Mouse (Mus musculus): ENCODE data around the gene Jph2. TPM values are rescaled to one million over a fixed set of nuclear protein-coding genes. Genes with fewer than 3 reads are reported as not detected.

The Jph2 gene
- polyA plus RNA-seq, 1 experiment from 2014 or later: 3.3 TPM

DNA sequence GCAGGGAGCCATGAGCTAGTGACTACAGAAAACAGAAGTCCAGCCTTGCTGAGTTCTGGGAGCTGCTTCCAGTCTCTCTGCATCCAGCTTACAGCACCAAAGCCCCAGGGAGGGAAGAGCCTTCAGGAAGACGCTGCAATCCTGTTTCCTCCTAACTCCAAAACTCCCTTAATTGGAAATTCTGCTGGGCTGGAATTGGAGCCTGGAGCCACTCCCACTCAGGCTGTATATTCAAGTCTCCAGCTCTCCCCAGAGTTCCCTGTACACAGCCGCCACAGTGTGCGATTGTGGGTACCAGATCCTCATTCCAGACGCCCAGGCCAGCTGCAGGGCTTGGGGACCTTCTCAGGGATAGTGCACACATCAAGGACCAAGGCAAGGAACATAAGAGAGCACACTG, 27.6 kb downstream of the Jph2 start:
- H3K27ac ChIP-seq (ENCODE audit: low read length): peak overlapping the region; percentile 70
- H3K36me3 ChIP-seq (ENCODE audit: insufficient read depth, low read length): no peaks in the 10 kb centered on the region
- H3K27me3 ChIP-seq (ENCODE audit: insufficient read depth, low read length): peaks cover 5% of the 10 kb centered on the region
- no peaks in the 10 kb centered on the region for H3K9me3 ChIP-seq (ENCODE audit: low read length)
- peaks cover 4% of the 10 kb centered on the region; the same call in 1 of the 2 replicates for H3K4me1 ChIP-seq (ENCODE audit: insufficient read depth, low read length)
- H3K9ac ChIP-seq (replicated peaks; ENCODE audit: low read length): no peak overlapping the region
- ATAC-seq (ENCODE audit: low FRiP score, low TSS enrichment): 0 out of 2 replicates have a peak, but pooled peaks have one; percentile 68
- H3K4me3 ChIP-seq (ENCODE audit: low read length): no peak overlapping the region
- H3K4me2 ChIP-seq (replicated peaks; ENCODE audit: low read depth, low read length): no peak overlapping the region
- WGBS: 25% methylated on average over 4 of the region's 4 CpGs

DNA sequence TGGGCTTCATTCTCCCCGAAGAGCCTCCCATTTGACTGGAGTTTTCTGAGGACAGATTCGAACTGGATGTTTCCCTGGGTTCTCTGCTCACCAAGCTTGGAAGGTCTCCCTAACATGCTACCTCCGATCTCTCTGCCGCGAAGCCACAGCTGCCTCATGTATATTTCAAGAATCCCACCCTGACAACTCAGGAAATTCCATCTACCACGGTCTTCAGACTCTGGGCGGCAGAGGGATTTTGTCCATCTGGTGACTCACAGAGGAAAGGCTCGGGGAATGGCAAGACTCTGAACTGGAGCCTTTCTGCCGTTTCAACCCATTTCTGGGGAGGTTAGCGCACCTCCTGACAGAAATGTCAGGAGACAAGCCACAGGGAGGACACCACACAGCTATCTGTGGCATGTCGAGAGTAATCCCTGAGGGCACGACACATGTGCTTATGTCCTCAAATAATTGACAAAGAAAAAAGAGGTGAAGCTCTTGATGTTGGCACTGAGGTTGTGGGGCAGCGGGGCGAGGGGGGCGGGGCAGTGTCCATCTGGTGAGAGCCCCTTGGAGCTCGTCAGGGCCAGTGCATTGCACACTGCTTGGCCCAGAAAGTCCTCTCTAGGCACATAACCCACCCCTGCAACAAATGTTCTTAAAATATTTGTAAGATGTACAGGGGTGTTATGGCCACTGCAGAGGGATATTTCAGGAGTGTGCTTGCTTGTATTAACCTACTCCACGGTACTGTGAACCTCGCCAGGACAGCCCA, 32.8 kb downstream of the Jph2 start:
- no peaks in the 10 kb centered on the region for H3K9me3 ChIP-seq (ENCODE audit: low read length)
- ATAC-seq (ENCODE audit: low FRiP score, low TSS enrichment): peak; percentile 49; the same call in 1 of the 2 replicates
- H3K36me3 ChIP-seq (ENCODE audit: insufficient read depth, low read length): no peaks in the 10 kb centered on the region
- no peak overlapping the region for H3K4me2 ChIP-seq (replicated peaks; ENCODE audit: low read depth, low read length)
- 58% methylated on average over 18 of the region's 18 CpGs for WGBS
- no peak overlapping the region for H3K9ac ChIP-seq (replicated peaks; ENCODE audit: low read length)
- H3K4me1 ChIP-seq (ENCODE audit: insufficient read depth, low read length): peaks cover 9% of the 10 kb centered on the region; the same call in 1 of the 2 replicates
- H3K4me3 ChIP-seq (ENCODE audit: low read length): no peak overlapping the region
- H3K27ac ChIP-seq (ENCODE audit: low read length): peak overlapping the region; percentile 82
- no peaks in the 10 kb centered on the region for H3K27me3 ChIP-seq (ENCODE audit: insufficient read depth, low read length)

DNA sequence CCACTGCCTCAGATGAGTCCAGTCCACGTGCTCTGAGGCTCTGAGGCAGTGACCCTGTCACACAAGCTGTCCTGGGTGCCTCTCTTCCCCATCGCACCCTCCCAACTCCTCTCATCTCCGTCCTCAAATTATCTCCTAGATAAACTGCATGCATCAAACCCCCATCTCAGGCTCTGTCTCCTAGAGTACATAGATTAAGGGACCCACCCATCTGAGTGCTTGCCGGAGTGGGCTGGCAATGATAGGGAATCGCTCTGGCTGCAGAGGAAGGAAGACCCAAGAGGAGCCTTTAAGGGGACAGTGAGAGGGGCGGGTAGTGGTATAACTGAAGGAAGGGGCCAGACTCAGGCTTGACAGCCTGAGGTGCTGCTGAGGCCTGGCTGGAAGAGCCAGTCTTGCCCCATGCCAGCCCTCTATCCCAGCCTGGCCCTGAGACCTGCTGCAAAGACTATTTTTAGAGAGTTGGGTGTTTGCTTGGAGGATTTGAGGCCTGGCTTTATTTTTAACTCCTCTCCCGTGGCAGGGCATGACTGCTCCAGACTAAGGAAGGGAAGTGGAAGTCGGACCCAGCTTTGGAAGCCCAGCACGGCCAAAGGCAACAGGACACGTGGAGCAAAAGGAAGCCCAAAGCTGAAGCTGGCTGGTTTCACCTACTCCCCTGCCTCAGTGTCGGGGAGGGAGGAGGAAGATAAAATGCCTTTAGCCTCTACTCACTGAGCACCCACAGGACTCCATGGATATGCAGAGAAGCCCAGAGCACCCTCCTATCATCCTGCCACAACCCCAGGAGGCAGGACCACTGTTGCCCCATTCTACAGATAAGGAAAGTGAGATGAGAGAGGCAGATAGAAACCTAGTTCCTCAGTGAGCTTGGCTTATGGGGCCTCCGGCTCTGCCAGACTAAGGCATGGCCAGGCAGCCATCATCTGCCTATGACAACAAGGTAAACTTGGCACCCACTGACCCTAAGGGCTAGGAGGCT, 34.6 kb downstream of the Jph2 start:
- WGBS: 74% methylated on average over 12 of the region's 12 CpGs

DNA sequence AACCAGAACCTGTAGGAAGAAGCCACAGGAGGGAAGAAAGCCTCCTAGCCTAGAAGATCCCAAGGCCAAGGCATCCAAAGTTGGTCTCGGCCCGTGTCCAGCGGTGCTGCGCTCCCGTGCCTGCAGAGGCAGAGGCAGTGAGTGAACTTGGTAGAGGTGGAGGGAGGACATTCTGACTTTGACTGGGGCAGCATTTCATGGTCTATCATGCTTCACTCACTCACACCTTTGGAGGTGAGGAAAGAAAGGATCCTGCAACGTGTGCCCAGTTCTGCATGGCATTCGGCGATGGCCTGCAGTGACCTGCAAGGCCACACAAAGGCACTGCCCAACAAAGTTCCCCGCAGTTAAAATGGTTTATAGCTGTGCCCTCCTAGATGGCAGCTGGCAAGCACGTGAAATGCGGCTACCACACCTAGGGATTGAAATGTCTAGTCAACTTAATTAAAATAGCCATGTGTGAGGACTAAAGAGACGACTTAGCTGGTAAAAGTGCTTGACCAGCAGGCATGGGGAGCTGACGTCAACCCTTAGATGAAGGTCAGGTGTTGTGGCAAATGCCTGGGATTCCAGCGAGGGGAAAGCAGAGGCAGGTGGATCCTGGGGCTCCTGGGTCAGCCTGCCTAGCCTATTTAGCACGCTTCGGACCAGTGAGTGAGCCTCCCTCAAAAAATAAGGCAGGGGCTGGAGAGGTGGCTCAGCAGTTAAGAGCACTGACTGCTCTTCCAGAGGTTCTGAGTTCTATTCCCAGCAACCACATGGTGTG, 36.8 kb downstream of the Jph2 start:
- Histone ChIP-seq H3K36me3 (ENCODE audit: insufficient read depth, low read length) (no peaks in the 10 kb centered on the region), H3K4me2 (replicated peaks; ENCODE audit: low read depth, low read length) (no peak overlapping the region), H3K4me3 (ENCODE audit: low read length) (no peak overlapping the region), H3K27ac (ENCODE audit: low read length) (no peak overlapping the region), H3K9ac (replicated peaks; ENCODE audit: low read length) (no peak overlapping the region), H3K9me3 (ENCODE audit: low read length) (no peaks in the 10 kb centered on the region), H3K4me1 (ENCODE audit: insufficient read depth, low read length) (0 out of 2 replicates have a peak, but pooled peaks cover 9% of the 10 kb centered on the region), H3K27me3 (ENCODE audit: insufficient read depth, low read length) (no peaks in the 10 kb centered on the region)
- WGBS: 74% methylated on average over 16 of the region's 16 CpGs
- no peak for ATAC-seq (ENCODE audit: low FRiP score, low TSS enrichment)

More for the DNA sequence above, 34.6 kb downstream of the Jph2 start:
- H3K27me3 ChIP-seq (ENCODE audit: insufficient read depth, low read length): no peaks in the 10 kb centered on the region
- H3K4me2 ChIP-seq (replicated peaks; ENCODE audit: low read depth, low read length): no peak overlapping the region
- no peak overlapping the region for H3K4me3 ChIP-seq (ENCODE audit: low read length)
- H3K27ac ChIP-seq (ENCODE audit: low read length): no peak overlapping the region
- H3K36me3 ChIP-seq (ENCODE audit: insufficient read depth, low read length): no peaks in the 10 kb centered on the region
- H3K9me3 ChIP-seq (ENCODE audit: low read length): no peaks in the 10 kb centered on the region
- H3K9ac ChIP-seq (replicated peaks; ENCODE audit: low read length): no peak overlapping the region
- H3K4me1 ChIP-seq (ENCODE audit: insufficient read depth, low read length): 0 out of 2 replicates have a peak, but pooled peaks cover 9% of the 10 kb centered on the region
- no peak for ATAC-seq (ENCODE audit: low FRiP score, low TSS enrichment)

DNA sequence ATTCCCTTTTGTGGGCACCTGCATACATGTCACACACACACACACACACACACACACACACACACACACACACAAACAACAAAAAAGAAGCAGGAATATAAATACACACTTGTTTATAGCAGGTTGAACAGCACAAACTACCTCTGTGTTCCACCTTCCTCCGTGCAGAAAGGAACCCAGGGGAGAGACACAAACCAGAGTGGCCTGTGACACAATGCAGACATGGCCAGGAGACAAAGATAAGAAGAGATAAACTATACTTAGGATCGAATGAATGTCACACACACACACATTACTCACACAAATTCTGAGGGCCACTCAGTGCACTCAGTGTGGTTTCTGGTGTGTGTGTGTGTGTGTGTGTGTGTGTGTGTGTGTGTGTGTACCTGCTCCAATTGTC, 38.5 kb downstream of the Jph2 start:
- Histone ChIP-seq H3K27ac (ENCODE audit: low read length) (no peak overlapping the region), H3K4me3 (ENCODE audit: low read length) (no peak overlapping the region), H3K36me3 (ENCODE audit: insufficient read depth, low read length) (no peaks in the 10 kb centered on the region), H3K4me1 (ENCODE audit: insufficient read depth, low read length) (no peaks in the 10 kb centered on the region), H3K4me2 (replicated peaks; ENCODE audit: low read depth, low read length) (no peak overlapping the region), H3K9me3 (ENCODE audit: low read length) (no peaks in the 10 kb centered on the region), H3K9ac (replicated peaks; ENCODE audit: low read length) (no peak overlapping the region), H3K27me3 (ENCODE audit: insufficient read depth, low read length) (no peaks in the 10 kb centered on the region)
- ATAC-seq (ENCODE audit: low FRiP score, low TSS enrichment): no peak
- WGBS: 81% methylated on average over 2 of the region's 2 CpGs

DNA sequence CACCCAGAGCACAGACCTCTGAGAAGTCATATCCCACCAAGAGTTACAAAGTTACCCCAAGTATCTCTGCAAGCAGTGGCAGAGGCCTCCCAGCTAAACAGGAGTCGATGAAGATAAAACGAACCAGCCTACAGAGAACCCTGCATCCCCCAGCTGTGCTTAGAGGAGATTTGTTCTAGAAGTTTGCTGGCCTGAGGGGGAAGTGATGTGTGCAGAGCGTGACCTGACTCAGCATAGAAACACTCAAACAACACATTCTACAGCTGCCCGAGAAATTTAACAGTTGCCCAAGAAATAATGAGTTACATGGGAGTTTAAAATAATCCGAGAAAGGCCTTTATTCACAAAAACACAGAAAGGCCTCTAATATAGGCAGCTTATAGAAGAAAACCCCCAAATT, 39.1 kb downstream of the Jph2 start:
- no peak overlapping the region for H3K27ac ChIP-seq (ENCODE audit: low read length)
- no peaks in the 10 kb centered on the region for H3K27me3 ChIP-seq (ENCODE audit: insufficient read depth, low read length)
- no peak overlapping the region for H3K4me3 ChIP-seq (ENCODE audit: low read length)
- no peaks in the 10 kb centered on the region for H3K36me3 ChIP-seq (ENCODE audit: insufficient read depth, low read length)
- no peak overlapping the region for H3K4me2 ChIP-seq (replicated peaks; ENCODE audit: low read depth, low read length)
- no peaks in the 10 kb centered on the region for H3K4me1 ChIP-seq (ENCODE audit: insufficient read depth, low read length)
- WGBS: 59% methylated on average over 5 of the region's 5 CpGs
- H3K9me3 ChIP-seq (ENCODE audit: low read length): no peaks in the 10 kb centered on the region
- H3K9ac ChIP-seq (replicated peaks; ENCODE audit: low read length): no peak overlapping the region
- ATAC-seq (ENCODE audit: low FRiP score, low TSS enrichment): no peak

DNA sequence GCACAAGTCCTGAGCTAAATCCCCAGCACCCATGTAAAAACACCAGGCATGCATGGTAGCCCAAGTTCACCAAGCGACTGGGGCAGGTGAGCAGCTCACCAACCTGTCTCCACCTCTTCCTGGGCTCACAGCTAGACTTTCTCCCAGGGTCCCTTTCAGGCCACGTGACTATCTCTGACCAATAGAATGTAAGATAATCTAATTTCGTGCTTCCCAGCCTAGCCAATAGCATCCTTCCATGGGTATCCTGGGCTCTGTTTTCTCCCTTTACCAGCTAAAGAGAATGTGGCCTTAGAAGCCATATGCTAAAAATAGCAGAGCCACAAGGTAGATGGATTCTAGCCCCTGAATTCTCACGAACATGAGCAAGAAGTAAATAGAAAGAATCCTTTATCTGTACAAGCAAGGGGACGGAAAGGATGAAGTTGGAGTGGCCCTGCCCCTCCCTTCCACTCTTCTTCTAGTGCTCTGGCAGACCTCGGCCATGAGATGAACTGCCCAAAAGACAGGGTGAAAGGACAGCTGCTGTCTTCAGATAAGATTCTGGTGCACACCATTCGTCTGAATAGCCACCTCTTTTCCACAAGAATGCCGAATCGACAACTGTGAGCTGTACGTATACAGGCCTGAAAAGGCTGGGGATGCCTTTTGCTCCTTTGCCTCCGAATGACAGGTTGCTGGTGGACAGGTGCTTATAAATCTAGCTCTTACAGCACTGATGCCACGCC, 41.5 kb downstream of the Jph2 start:
- Histone ChIP-seq H3K27me3 (ENCODE audit: insufficient read depth, low read length) (no peaks in the 10 kb centered on the region), H3K9me3 (ENCODE audit: low read length) (no peaks in the 10 kb centered on the region), H3K36me3 (ENCODE audit: insufficient read depth, low read length) (no peaks in the 10 kb centered on the region), H3K27ac (ENCODE audit: low read length) (no peak overlapping the region), H3K4me2 (replicated peaks; ENCODE audit: low read depth, low read length) (no peak overlapping the region), H3K9ac (replicated peaks; ENCODE audit: low read length) (no peak overlapping the region), H3K4me1 (ENCODE audit: insufficient read depth, low read length) (no peaks in the 10 kb centered on the region), H3K4me3 (ENCODE audit: low read length) (no peak overlapping the region)
- 83% methylated on average over 12 of the region's 12 CpGs for WGBS
- no peak for ATAC-seq (ENCODE audit: low FRiP score, low TSS enrichment)

DNA sequence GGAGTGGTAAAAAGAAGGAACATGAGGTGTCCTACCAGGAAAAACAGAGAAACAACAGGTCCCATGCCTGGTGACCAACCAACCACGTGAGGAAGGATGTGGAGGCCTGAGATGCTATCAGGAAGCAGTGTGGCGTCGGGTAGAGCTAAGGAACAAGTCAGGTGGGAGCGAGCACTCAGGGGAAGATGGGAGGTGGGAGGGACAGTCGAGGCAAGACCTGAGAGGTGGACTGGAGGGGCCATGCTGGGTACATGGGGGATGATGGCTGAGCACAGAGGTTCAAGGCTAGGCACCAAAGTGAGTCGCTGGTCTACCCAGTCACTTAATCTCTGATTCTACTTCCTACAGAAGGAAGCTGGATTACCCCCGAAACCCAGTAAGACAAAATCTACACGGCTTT, 42.1 kb downstream of the Jph2 start:
- H3K27me3 ChIP-seq (ENCODE audit: insufficient read depth, low read length): no peaks in the 10 kb centered on the region
- H3K27ac ChIP-seq (ENCODE audit: low read length): no peak overlapping the region
- H3K9me3 ChIP-seq (ENCODE audit: low read length): no peaks in the 10 kb centered on the region
- no peak overlapping the region for H3K4me3 ChIP-seq (ENCODE audit: low read length)
- no peak for ATAC-seq (ENCODE audit: low FRiP score, low TSS enrichment)
- H3K4me2 ChIP-seq (replicated peaks; ENCODE audit: low read depth, low read length): no peak overlapping the region
- WGBS: 69% methylated on average over 8 of the region's 8 CpGs
- H3K36me3 ChIP-seq (ENCODE audit: insufficient read depth, low read length): no peaks in the 10 kb centered on the region
- no peaks in the 10 kb centered on the region for H3K4me1 ChIP-seq (ENCODE audit: insufficient read depth, low read length)
- H3K9ac ChIP-seq (replicated peaks; ENCODE audit: low read length): no peak overlapping the region

DNA sequence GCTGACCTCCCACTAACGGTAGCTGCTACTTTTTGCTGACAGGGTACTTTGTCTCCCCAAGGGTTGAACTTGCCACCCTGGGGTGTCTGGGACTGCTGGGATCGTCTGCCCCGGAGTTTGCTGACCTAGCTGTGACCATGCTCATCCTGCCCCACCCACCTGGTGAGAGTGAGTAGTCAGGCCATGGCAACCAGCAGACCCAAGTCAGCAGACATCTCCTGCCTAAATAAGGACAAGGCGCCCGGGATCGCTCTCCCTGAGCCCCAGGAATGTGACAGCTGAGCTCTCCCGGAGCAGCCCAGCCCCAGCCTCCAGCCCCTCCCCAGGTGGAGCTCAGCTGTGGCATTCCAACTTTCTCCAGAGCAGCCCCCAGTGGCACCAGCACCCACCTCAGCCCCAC, 44.1 kb downstream of the Jph2 start:
- WGBS: 14% methylated on average over 7 of the region's 7 CpGs
- no peak overlapping the region for H3K27ac ChIP-seq (ENCODE audit: low read length)
- ATAC-seq (ENCODE audit: low FRiP score, low TSS enrichment): peak; percentile 46; the same call in 1 of the 2 replicates

More for the DNA sequence above, 44.1 kb downstream of the Jph2 start:
- Histone ChIP-seq H3K4me1 (ENCODE audit: insufficient read depth, low read length) (no peaks in the 10 kb centered on the region), H3K36me3 (ENCODE audit: insufficient read depth, low read length) (no peaks in the 10 kb centered on the region), H3K9ac (replicated peaks; ENCODE audit: low read length) (no peak overlapping the region), H3K4me3 (ENCODE audit: low read length) (no peak overlapping the region), H3K4me2 (replicated peaks; ENCODE audit: low read depth, low read length) (no peak overlapping the region), H3K9me3 (ENCODE audit: low read length) (no peaks in the 10 kb centered on the region), H3K27me3 (ENCODE audit: insufficient read depth, low read length) (no peaks in the 10 kb centered on the region)

All from kidney, embryonic 16.5 days (tissue).